Mouse (Mus musculus): Measurements from ENCODE around the gene Spx.

- TF ChIP-seq CTCF (IDR thresholded peaks at IDR 0.05; ENCODE audit: extremely low read depth, insufficient read depth, low read length) (no peak), POLR2A (IDR thresholded peaks at IDR 0.05; ENCODE audit: extremely low read depth, insufficient read depth, low read length) (no peak)
Measured at GRCm38 (mm10) chr6:142386285-142387010, 26.8 kb upstream of the Spx start.

Data from cortical plate, adult 2 months (tissue).